10 mouse cellular contexts compared by ENCODE assay signal in genomic region chr1:19241316-19241715, GRCm38 (mm10). TPM values are rescaled to one million over a fixed set of nuclear protein-coding genes. Genes with fewer than 3 reads are reported as not detected.
DNase-seq lines count a peak whose midpoint lies in the region; ATAC-seq and TF ChIP-seq lines count a peak whose summit lies in the region.
"Had no signal": no experiment of that assay in that cellular context is flagged by ENCODE, and none has a peak within 500 bp of the region (broad histone marks: within the 10 kb centered on the region; RNA-seq: fewer than 3 reads in every experiment).

No protein-coding gene starts in this region.

- peak overlapping the region; percentile 67 for H3K4me2 ChIP-seq in heart, embryonic 12.5 days
- peak overlapping the region; percentile 33 for H3K4me2 ChIP-seq in intestine, embryonic 14.5 days (ENCODE audit: low read length)
- H3K4me2 ChIP-seq in midbrain, embryonic 15.5 days, result peak overlapping the region; percentile 29

- H3K4me3 ChIP-seq in heart, embryonic 12.5 days, result peak overlapping the region; percentile 40
- no peak overlapping the region for H3K4me3 ChIP-seq in heart, adult 2 months
- H3K4me3 ChIP-seq in intestine, embryonic 14.5 days (ENCODE audit: low read depth, low read length), result 0 out of 2 replicates have a peak overlapping the region, but pooled peaks have one; percentile 15
- no peak overlapping the region for H3K4me3 ChIP-seq in midbrain, embryonic 15.5 days

- DNase-seq in heart, adult 2 months, result no peak
- peak; percentile 79 for DNase-seq in embryo, embryonic 11 days
- no peak for DNase-seq in intestine, embryonic 14.5 days (ENCODE audit: low spot score)
- no peak for DNase-seq in layer of hippocampus, adult 9-11 months
- no peak for DNase-seq in right cerebral cortex, postnatal 14 days
- DNase-seq in adipocyte (ENCODE audit: low spot score), result no peak
- DNase-seq: cerebellum, adult 11 months had no signal

- peaks cover 67% of the 10 kb centered on the region for H3K27me3 ChIP-seq in heart, embryonic 12.5 days (replicated peaks)
- peaks cover 5% of the 10 kb centered on the region for H3K27me3 ChIP-seq in heart, adult 2 months (ENCODE audit: control insufficient read depth, insufficient read depth, low read length)
- H3K27me3 ChIP-seq in intestine, embryonic 14.5 days (replicated peaks; ENCODE audit: control insufficient read depth, insufficient read depth, low read length), result peaks cover 82% of the 10 kb centered on the region
- H3K27me3 ChIP-seq in midbrain, embryonic 15.5 days (replicated peaks), result peaks cover 62% of the 10 kb centered on the region
- H3K27me3 ChIP-seq: CH12.LX had no signal

- WGBS in heart, embryonic 12.5 days, result under 1% methylated on average over 20 of the region's 20 CpGs
- under 1% methylated on average over 19 of the region's 20 CpGs for WGBS in heart, adult 2 months
- 0% methylated on average over 20 of the region's 20 CpGs for WGBS in intestine, embryonic 14.5 days
- under 1% methylated on average over 19 of the region's 20 CpGs for WGBS in midbrain, embryonic 15.5 days

- intact Hi-C loops in heart, adult 2 months (cut with DNase I), result no loop called here

- H3K79me2 ChIP-seq in heart, adult 2 months (replicated peaks; ENCODE audit: control insufficient read depth, insufficient read depth, low read length), result no peaks in the 10 kb centered on the region

- 0 out of 2 replicates have a peak, but pooled peaks cover 4% of the 10 kb centered on the region for H3K4me1 ChIP-seq in heart, embryonic 12.5 days (replicated peaks)
- no peaks in the 10 kb centered on the region for H3K4me1 ChIP-seq in heart, adult 2 months (ENCODE audit: control insufficient read depth, insufficient read depth, low read length)
- H3K4me1 ChIP-seq in intestine, embryonic 14.5 days (replicated peaks; ENCODE audit: control insufficient read depth, insufficient read depth, low read length), result no peaks in the 10 kb centered on the region
- peaks cover 21% of the 10 kb centered on the region for H3K4me1 ChIP-seq in midbrain, embryonic 15.5 days

- H3K36me3 ChIP-seq in heart, embryonic 12.5 days, result no peaks in the 10 kb centered on the region
- no peaks in the 10 kb centered on the region for H3K36me3 ChIP-seq in heart, adult 2 months (ENCODE audit: control insufficient read depth, insufficient read depth, low read length)
- H3K36me3 ChIP-seq in intestine, embryonic 14.5 days (ENCODE audit: control insufficient read depth, insufficient read depth, low read length), result no peaks in the 10 kb centered on the region
- H3K36me3 ChIP-seq in midbrain, embryonic 15.5 days (replicated peaks), result no peaks in the 10 kb centered on the region

- H3K9ac ChIP-seq in heart, embryonic 12.5 days, result no peak overlapping the region
- no peak overlapping the region for H3K9ac ChIP-seq in heart, adult 2 months (ENCODE audit: low read depth, low read length)
- H3K9ac ChIP-seq in intestine, embryonic 14.5 days (ENCODE audit: low read length), result no peak overlapping the region
- H3K9ac ChIP-seq in midbrain, embryonic 15.5 days, result no peak overlapping the region

- no peak for ATAC-seq in heart, embryonic 12.5 days (ENCODE audit: insufficient number of reproducible peaks, low FRiP score)
- 0 out of 2 replicates have a peak, but pooled peaks have one; percentile 36 for ATAC-seq in intestine, embryonic 14.5 days (replicated peaks; ENCODE audit: low FRiP score, low TSS enrichment, low read depth)
- peak; percentile 48 for ATAC-seq in midbrain, embryonic 15.5 days (replicated peaks)

- no peak for TF ChIP-seq POLR2A in heart, adult 2 months (IDR thresholded peaks at IDR 0.05; ENCODE audit: insufficient read depth, low read depth, low read length)

- H3K27ac ChIP-seq in heart, embryonic 12.5 days (ENCODE audit: poor library complexity, severe bottlenecking), result no peak overlapping the region
- H3K27ac ChIP-seq in heart, adult 2 months, result no peak overlapping the region
- no peak overlapping the region for H3K27ac ChIP-seq in intestine, embryonic 14.5 days (ENCODE audit: low read depth)
- peak overlapping the region; percentile 68 for H3K27ac ChIP-seq in midbrain, embryonic 15.5 days

- H3K9me3 ChIP-seq in heart, embryonic 12.5 days (replicated peaks), result no peaks in the 10 kb centered on the region
- H3K9me3 ChIP-seq in intestine, embryonic 14.5 days (ENCODE audit: control insufficient read depth, low read length), result no peaks in the 10 kb centered on the region
- H3K9me3 ChIP-seq in midbrain, embryonic 15.5 days, result no peaks in the 10 kb centered on the region

- no peak for TF ChIP-seq CTCF in heart, adult 2 months (IDR thresholded peaks at IDR 0.05)

- TF ChIP-seq EP300 in heart, adult 2 months (IDR thresholded peaks at IDR 0.05; ENCODE audit: insufficient read depth, low read depth, low read length), result no peak

RNA-seq across cellular contexts. Expression of gene Tfap2b, which starts 32.6 kb away (rescaled TPM):
- 0.23 and 0.31 TPM in 2 replicates for polyA plus RNA-seq in heart, embryonic 12.5 days (2016; fragmentation: Nextera tagmentation; extraction: Ambion mirVana)
- not detected for total RNA-seq in heart, adult 2 months (2021)
- polyA plus RNA-seq in heart, adult 2 months (2012; rRNA removed), result 0.16 TPM in 1 of 2 replicates, not detected in the other
- not detected in 2 replicates for polyA plus RNA-seq in intestine, embryonic 14.5 days (2014; fragmentation: Nextera tagmentation; extraction: Ambion mirVana)
- polyA plus RNA-seq in midbrain, embryonic 15.5 days (2015; fragmentation: Nextera tagmentation; extraction: Ambion mirVana), result 239 and 264 TPM in 2 replicates
- total RNA-seq: CH12.LX had no signal

Comparison
In these comparisons a context has a peak if more than half of its experiments do, and no peak if none do; other contexts are left out.
1. H3K4me3 ChIP-seq: peak in heart, embryonic 12.5 days (single experiment) and intestine, embryonic 14.5 days (single experiment); none in heart, adult 2 months (single experiment) and midbrain, embryonic 15.5 days (single experiment).
2. RNA of gene Tfap2b, which starts 32.6 kb away (polyA plus RNA-seq): 239 to 264 TPM in midbrain, embryonic 15.5 days; 0.23 to 0.31 TPM in heart, embryonic 12.5 days, 0.16 TPM in heart, adult 2 months and not detected in intestine, embryonic 14.5 days; every median in the first group is over 100 times any median in the second.
3. Peak in every context shown above with its lines, with median percentiles within 50 percentile points of each other: H3K4me2 ChIP-seq.